Mouse (Mus musculus) urinary bladder, postnatal 4 days (tissue): Measurements from ENCODE around the gene Alox12.

Experiments used
- DNase-seq, 2 experiments: peaks; one replicate each; pipeline ENCODE4 v3.0.0; 2021 to 2022; ENCODE audit warnings: low spot score in 2 of 2

Gene Alox12

GRCm38 (mm10) chr11:70239541-70240279 lies 15.4 kb downstream of the Alox12 start, which contains the start of the genes Gm21988 and Rnasek:
Gene Gm21988, minus strand, starts transcription at chr11:70239830.
Gene Rnasek, minus strand, starts transcription at chr11:70239842.
- DNase-seq = peak in 1 of 2 experiments; percentile 71

DNA sequence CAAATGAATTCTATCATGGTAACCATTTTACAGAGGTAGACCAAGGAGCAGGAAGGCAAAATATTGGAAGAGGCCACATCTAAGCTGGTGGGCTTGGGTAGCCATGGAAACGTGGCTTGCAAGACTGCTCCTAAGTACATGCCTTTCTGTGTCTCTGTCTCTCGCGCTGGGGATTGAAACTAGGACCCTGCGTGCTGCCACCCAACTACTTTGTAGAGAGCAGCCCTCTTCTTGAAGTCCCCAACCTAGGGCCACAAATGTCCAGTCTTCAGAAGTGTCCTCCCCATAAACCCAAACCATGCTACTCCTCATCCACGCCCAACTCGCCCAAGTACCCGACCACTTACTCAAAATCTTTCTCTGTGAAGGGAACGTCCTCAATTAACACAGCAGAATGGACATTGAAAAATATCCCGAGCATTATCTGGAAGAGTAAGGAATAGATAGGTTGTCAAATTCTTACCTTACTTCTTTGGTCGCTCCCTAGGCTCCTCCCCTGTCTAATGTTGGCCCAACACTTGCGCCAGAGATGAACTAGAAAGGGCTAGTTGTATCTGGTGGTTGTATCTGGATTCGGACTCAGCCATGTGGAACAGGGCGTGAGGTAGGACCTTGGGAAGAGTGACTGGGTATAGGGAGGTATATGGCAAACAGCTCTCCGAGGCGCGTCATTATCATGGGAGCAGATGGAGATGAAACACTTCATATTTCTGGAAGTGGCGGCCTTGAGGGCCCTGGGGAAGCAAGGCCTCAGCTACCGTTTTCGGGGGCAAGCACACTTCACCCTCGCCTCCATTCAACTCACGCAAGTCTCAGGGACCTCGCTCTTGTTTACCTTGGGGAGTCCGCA lies 16.3 kb downstream of the Alox12 start:
- no peak for DNase-seq

DNA sequence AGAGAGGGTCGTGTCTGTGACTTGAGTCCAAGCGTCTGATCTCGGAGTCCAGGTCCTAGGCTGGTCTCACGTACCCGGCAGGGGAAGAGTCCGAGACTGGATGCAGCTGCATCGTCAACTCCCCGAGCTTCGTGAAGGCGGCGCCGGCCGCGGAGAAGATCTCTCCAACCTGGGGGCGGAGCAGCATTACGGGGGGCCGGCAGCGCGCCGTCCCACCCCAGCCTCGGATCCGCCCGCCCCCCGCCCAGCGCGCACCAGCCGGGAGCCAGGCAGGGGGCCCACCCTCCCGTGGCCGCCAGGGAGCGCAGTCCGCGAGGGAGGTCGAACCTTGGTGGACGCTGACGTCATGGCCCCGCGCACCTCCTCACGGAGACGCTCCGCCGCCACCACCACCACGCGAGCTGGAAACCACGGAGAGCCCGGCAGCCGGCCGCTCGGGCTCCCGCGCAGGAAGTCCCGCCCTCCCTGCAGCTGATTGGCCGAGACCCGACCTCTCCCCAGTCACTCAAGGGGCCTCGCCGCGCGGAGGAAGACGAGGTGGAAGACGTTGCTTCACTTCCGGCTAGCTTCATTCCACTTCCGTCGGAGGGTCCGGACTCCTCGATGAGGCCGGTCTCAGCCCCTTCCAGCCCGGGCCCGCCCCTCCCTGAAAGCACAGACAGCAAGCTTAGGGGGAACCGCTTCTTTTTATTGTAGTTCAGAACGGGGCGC lies 17.5 kb downstream of the Alox12 start, which contains the start of gene 0610010K14Rik:
Gene 0610010K14Rik (minus strand): TSS at position 458 of the 711 bp plus-strand sequence.
- DNase-seq = peak; percentile 98 to 99

DNA sequence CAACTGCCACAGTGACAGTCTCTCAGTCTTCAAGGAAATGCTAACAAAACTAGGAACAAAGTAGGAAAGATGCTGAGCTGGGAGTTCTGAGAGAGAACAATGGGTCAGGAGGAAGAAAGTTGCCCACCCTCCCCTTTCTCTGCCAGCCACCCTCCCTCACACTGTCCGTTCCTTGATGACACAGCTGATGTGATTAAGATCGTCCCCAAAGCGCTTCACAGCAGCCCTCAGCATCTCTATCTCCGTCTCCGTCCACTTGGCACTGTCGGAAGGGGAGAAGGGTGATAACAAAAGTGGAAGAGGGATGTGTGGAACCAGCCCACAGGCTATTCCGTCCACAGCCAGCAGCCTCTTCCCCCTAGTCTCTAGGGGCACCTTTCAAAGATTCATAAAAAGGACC lies 18.4 kb downstream of the Alox12 start:
- DNase-seq = no peak

DNA sequence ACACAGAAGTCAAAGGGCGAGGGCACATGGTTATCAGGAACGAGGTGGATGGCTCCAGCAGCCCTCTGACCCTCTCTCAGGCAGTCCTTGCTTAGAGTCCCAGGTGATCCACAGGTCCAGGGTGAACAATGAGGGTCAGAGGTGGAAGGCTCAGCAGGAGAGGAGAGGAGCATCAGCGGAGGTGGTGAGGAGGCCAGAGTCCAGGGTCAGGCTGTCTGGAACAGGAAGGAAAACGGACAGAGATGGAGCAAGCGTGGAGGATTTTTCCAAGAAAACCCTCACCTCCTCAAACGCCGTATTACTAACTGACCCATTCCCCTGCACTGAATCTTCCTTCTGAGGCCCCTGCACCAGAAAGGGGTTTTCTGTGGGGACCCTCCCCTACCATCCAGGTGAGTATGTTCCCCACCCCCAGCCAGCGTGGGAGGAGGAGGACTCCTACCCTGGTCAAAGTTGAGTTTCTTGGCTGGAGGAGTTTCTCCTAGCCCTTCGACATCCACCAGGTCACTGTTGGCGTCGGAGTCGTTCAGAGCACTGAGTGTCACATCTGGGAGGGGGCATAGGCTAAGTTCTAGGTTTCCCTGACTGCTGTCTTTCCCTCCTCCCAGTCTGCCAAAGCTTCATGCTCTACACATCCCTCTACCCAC lies 19.8 kb downstream of the Alox12 start:
- no peak for DNase-seq

DNA sequence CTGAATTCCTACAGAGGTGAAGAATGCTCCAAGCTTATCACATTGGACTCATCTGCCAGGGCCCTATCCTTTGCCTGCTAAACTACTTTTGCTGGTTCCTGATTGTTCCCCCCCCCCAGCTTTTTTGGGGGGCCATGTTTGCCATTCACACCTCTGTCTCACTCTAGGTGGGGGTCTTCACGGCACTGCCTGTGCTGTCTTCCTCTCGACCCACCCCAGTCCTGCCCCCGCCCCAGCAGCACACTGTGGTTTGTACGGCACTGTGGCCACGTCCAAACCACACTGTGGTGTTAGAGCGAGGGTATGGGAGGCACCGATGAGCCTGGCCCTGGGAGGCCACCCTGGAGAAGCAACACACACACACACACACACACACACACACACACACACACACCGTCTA lies 20.7 kb downstream of the Alox12 start:
- DNase-seq = no peak

DNA sequence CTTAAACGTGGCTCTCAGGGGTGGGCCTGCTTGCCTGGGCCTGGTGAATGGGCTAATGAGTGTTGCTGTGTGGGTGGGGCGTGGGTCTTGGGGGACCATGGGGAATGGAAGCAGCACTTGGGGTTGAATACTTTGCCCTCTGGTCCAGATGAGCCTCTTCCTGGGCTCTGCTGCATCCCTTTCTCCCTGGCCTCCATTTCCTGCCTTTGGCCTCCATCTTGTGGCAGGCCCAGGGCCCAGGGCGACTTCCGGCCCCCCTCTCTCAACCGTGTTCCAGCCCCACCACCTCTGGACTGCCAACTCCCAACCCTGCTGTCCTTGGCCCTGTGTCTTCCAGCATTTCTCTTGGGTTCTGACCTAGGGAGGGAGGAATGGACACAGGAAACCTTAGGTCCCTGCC lies 21.1 kb downstream of the Alox12 start:
- DNase-seq = no peak

DNA sequence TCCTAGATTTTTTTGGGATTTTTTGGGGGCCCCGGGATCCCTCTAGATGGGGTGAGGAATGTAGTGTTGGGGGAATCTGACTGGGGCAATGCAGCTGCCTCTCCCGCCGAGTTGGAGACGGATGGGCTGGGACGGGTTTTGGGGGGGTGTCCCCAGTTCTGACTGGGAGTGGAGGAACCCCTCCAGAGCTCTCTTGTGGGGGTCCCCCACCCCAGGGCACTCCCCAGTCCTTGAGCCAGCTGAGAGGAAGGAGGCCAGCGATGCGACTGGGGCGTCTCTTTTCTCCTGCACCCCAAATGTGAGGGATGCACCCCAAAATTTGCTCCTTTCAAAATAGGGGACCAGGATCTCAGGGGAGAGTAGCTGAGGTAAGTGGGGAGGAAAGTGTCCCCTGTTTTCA lies 22.1 kb downstream of the Alox12 start:
- DNase-seq = no peak

GRCm38 (mm10) chr11:70232546-70232945 lies 22.6 kb downstream of the Alox12 start:
- DNase-seq = peak in 1 of 2 experiments; percentile 61

DNA sequence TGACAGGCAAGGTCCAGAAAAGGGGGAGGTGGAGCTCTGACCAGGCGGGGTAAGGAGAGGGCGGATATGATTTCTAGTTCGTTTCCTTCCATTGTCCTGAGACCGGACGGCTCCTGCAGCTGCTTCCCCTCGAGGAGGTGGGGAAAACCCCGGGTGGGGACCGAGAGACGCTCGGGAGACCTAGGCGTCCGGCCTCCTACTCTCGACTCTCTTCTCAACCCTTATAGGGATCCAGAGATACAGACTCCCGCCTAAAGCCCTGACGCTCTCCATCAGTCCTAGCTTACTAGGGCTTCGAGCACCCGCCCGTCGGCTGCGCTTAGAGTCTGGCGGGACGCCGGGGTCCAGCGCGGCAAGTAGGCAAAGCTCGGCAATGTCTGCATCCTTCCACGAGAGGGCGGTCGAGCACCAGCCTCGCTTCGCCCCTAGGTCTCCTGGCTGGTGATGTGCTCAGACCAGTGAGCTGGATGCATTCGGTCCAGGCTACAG lies 24.9 kb downstream of the Alox12 start:
- peak; percentile 85 to 90 for DNase-seq

DNA sequence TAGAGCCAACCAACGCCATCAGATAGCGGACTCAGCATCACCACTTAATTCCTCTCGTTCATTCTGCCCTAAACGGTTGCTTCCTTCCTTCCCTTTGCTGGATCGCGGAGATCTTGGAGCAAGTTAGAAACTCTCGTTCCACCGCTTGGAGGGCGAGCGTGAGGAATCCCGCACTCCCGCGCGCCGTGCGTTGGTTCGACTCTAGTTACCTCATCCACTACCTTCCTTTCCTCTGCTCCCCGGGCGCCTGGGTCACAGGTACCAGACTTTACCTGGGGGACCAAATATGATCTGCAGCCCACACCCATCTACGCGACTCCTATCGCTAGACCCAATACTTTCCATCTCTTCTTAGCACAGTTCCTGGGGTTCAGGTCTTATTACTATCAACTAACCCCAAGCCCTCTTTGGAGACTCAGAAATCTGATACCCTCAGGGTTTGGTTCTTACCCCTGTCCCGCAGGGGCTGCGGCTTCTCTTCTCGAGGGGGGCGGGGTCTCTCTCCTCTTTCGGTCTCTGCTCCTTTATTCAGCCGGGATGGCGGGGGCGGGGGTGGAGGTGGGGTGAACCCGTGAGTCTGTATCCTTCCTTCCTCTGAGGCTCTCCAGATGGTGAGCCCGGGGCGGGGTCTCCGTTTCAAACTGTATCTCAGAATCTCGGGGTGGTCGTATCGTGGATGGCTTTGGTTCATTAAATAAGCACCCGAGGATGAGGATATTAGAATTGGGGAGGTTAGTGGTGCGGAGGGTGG lies 25.7 kb downstream of the Alox12 start, which contains the start of gene Bcl6b:
Gene Bcl6b (minus strand): TSS at position 539 of the 751 bp plus-strand sequence.
- DNase-seq = no peak

DNA sequence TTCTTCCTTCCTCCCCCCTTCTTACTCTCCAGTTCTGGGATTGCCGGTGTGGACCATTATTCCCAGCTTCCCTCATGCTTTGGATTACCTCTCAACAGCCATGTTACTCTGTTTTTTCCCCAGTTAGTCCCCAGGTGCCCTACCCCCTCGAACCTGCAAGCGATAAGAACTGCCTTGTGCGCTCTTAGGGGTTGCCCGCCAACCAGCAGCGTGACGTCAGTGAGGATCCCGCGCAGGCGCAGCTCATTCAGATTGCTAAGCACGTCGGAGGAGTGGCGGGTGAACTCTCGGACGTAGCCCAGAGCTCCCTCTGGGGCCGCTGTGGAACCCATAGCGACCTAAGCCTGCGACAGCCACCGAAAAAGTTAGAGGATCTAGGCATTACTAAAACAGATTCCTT lies 26.3 kb downstream of the Alox12 start:
- DNase-seq = peak; percentile 66 to 86

DNA sequence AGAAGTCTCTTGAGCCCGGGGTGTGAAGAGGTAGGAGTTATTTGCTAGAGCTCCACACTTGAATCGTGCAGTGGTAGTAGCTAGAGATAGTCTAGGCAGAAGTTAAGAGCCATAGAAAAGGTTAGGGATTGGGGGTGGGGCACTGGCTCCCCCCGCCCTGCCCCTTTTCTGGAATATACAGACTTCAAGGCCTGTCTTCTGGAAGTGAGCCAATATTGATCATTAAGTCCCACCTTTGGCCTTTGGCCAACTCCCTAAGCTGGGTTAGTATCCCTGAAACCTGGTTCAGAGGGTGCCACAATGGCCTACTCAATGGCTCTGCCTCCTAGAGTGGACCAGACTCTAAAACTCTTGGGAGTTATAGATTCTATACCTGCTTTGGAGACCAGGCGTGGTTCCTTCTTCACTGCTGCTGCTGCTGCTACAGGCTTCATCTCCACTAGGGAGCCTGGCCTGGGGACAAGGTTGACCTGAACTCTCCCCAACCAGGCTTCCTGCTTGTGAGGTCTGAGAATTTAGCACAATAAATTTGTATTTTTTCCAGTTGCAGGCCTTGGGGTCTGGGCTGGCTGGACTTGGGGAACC lies 27.4 kb downstream of the Alox12 start:
- DNase-seq = no peak

DNA sequence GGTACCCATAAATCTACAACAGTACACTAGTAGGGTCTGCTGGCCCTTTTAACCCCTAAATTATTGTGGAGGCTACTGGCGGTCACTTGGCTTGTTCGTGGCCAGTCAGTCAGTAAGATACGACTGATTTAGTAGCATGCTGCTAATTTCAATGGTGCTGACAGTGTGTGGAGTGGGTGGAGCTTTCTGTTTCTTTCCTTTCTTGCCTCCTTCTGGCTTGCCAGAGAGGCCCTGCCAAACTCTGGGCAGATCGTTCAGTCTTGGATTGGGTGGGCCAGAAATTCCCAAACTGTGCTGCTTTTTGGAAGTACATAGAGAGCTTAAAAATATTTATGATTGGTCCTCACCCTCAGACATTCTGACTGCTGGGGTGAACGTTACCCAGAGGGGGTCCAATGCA lies 28.0 kb downstream of the Alox12 start:
- DNase-seq = no peak

- no peak for DNase-seq
Measured at GRCm38 (mm10) chr11:70226602-70226890, 28.6 kb downstream of the Alox12 start.

- DNase-seq = no peak
Measured at GRCm38 (mm10) chr11:70225798-70226601, 29.2 kb downstream of the Alox12 start.

DNA sequence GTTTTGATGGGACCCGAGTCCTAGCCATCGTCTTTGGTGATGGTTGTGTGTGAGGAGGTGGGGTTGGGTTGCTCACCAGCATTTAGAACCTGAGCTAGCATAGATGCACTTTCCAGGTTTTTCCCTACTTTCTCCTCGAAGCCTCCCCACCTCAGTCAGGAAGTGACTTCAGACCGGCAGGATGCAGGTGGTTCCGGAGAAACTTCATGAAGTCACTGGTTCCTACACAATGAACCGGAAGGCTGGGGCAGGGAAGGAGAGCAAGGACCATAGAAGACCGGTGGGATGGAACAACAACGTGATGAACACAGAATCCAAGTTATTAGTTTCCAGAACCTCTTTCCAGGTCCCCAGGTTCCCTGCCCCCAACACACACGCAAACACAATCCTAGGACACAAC lies 31.4 kb downstream of the Alox12 start:
- DNase-seq = no peak

DNA sequence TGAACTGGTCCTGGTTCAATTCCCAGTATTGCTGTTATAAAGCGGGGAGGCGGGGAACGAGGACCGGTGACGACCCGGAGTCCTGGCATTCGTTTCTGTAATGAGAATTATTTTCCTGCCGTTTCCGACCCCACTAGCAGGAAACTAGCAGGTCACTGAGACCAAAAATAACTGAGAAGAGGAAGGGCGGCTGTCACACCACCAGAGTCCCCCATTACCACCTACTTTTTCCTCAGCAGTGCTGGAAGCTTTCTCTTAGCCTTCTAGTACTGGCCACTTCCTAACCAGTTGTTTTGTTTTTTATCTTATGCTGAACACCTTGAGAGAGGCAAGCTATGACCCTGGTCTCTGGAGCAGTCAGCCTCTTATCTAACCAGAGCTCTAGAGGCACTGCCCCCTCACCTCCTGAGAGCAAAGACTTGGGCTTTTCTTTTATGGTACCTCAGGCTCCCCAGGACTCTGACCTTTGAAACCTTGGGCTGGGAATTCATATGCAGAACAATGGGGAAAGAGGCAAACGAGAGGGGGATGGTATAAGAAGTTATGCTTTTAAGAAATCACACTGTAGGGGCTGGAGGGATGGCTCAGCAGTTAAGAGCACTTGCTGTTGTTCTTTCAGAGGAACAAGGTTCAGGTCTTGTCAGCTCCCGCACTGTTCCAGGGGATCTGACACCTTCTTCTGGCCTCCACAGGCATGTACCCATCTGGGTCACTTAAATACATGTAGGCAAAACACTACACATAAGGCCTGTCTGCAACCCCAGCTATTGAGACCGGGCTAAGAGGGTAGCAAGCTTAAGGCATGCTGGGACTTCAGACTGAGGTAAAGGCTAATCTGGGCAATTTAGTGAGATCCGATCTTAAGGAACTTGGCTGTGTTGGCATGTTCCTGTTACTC lies 33.3 kb downstream of the Alox12 start:
- DNase-seq = no peak
